Mouse (Mus musculus) forebrain, embryonic 10.5 days (tissue): Measurements from ENCODE around the gene Nlrc4. TPM values are rescaled to one million over a fixed set of nuclear protein-coding genes. Genes with fewer than 3 reads are reported as not detected.

Experiments
- DNase-seq: peaks from one replicate; pipeline ENCODE4 v3.0.0-alpha.2; 2017; ENCODE audit warnings: low spot score; ENCODE audit errors: extremely low spot score
- H3K27ac ChIP-seq: fragments of 300-500 bp; sonication (generic); 2 replicates; pipeline ENCODE4 v1.5.1; 2016; ENCODE audit warnings: mild to moderate bottlenecking
- H3K27me3 ChIP-seq: fragments of 300-500 bp; sonication (generic); 2 replicates; pipeline ENCODE4 v1.6.1; 2016; ENCODE audit warnings: mild to moderate bottlenecking; ENCODE audit not compliant: poor library complexity, severe bottlenecking
- H3K36me3 ChIP-seq: fragments of 300-500 bp; sonication (generic); replicated peaks from 2 replicates; pipeline ENCODE4 v1.6.1; 2016; ENCODE audit warnings: mild to moderate bottlenecking, moderate library complexity
- H3K4me1 ChIP-seq: fragments of 300-500 bp; sonication (generic); 2 replicates; pipeline ENCODE4 v1.6.1; 2016
- H3K4me3 ChIP-seq: fragments of 300-500 bp; sonication (generic); 2 replicates; pipeline ENCODE4 v1.5.1; 2016; ENCODE audit warnings: mild to moderate bottlenecking, moderate library complexity
- H3K9me3 ChIP-seq: fragments of 300-500 bp; sonication (generic); 2 replicates; pipeline ENCODE4 v1.6.1; 2016; ENCODE audit warnings: mild to moderate bottlenecking, moderate library complexity
- WGBS: fragments of 180-500 bp; shearing (Covaris S2); methylation state at CpG from one replicate; pipeline ENCODE4 v1.1.7; 2016; 5-methylcytosine and 5-hydroxymethylcytosine counted together
- polyA plus RNA-seq: library from polyadenylated mRNA; unstranded; fragments of >200 nt; fragmentation: Nextera tagmentation; extraction: Ambion mirVana; gene quantifications from 2 replicates; pipeline ENCODE4 v1.2.1, GENCODE M21; 2016

Gene Nlrc4
- polyA plus RNA-seq, 1 experiment from 2014 or later, result 0.12 TPM

DNA sequence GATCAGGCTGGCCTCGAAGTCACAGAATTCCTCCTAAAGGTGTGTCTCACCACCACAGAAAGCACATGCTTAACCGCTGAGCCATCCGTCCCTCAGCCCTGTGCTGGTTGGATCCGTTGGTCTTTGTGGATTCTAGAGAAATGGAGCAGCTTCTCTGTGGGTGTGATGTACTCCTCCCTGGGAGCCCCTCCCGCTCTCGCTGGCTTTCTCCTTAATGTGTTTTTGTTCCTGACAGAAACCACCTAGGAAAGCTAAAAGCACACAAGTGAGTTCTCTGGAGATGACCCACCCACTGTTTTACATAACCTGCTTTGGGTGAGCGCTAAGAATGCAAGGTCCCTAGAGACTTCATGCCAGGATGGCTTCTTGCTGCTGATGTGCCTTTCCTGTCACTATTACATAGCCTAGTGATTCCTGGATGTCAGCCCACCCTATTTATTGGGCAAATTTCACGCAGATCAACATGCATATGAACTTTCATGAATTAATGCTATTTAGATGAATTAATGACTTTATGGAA is 42.0 kb downstream of the Nlrc4 start:
- Histone ChIP-seq H3K36me3 (peaks cover 92% of the 10 kb centered on the region), H3K27ac (no peak overlapping the region), H3K4me3 (no peak overlapping the region), H3K4me1 (no peaks in the 10 kb centered on the region), H3K27me3 (no peaks in the 10 kb centered on the region), H3K9me3 (no peaks in the 10 kb centered on the region)
- WGBS, result 93% methylated on average over 8 of the region's 8 CpGs
- DNase-seq, result no peak

- no peak overlapping the region for H3K27ac ChIP-seq
- H3K4me1 ChIP-seq, result no peaks in the 10 kb centered on the region
- H3K27me3 ChIP-seq, result no peaks in the 10 kb centered on the region
- no peak overlapping the region for H3K4me3 ChIP-seq
- no peak for DNase-seq
- no peaks in the 10 kb centered on the region for H3K9me3 ChIP-seq
- 82% methylated on average over 1 of the region's 1 CpGs for WGBS
- H3K36me3 ChIP-seq, result peaks cover 90% of the 10 kb centered on the region
These were observed 44.3 kb downstream of the Nlrc4 start for GRCm38 (mm10) chr17:74414671-74415070.

DNA sequence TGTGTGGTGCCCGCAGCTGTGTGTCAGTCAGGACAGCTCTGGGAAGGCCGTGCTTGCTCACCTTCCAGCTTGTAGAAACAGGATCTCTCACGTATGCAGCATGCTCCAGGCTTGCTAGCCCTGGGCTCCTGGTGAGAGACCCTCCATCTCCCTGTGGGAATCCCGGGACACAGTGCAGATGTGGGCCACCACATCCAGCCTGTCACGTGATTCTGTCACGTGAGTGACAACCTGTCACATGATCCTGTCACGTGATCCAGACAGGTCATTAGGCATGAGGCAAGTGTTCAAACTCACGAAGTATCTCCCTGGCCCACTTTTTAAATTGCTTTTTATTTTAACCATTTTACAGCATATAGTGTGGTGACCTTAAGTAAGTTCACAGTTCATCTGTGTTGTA is 45.6 kb downstream of the Nlrc4 start:
- no peaks in the 10 kb centered on the region for H3K27me3 ChIP-seq
- no peaks in the 10 kb centered on the region for H3K9me3 ChIP-seq
- no peak for DNase-seq
- H3K36me3 ChIP-seq, result peaks cover 91% of the 10 kb centered on the region
- WGBS, result 93% methylated on average over 8 of the region's 8 CpGs
- H3K4me3 ChIP-seq, result no peak overlapping the region
- no peak overlapping the region for H3K27ac ChIP-seq
- H3K4me1 ChIP-seq, result no peaks in the 10 kb centered on the region

- no peaks in the 10 kb centered on the region for H3K4me1 ChIP-seq
- H3K27me3 ChIP-seq, result no peaks in the 10 kb centered on the region
- H3K9me3 ChIP-seq, result no peaks in the 10 kb centered on the region
- WGBS, result 68% methylated on average over 4 of the region's 4 CpGs
- H3K27ac ChIP-seq, result no peak overlapping the region
- no peak for DNase-seq
- peaks cover 87% of the 10 kb centered on the region for H3K36me3 ChIP-seq
- H3K4me3 ChIP-seq, result no peak overlapping the region
These were observed 49.2 kb downstream of the Nlrc4 start for GRCm38 (mm10) chr17:74409722-74410121.

- H3K27ac ChIP-seq, result no peak overlapping the region
- no peak for DNase-seq
- WGBS, result 92% methylated on average over 8 of the region's 8 CpGs
- H3K9me3 ChIP-seq, result no peaks in the 10 kb centered on the region
- no peaks in the 10 kb centered on the region for H3K27me3 ChIP-seq
- no peaks in the 10 kb centered on the region for H3K4me1 ChIP-seq
- no peak overlapping the region for H3K4me3 ChIP-seq
- H3K36me3 ChIP-seq, result peaks cover 86% of the 10 kb centered on the region
These were observed 52.5 kb downstream of the Nlrc4 start for GRCm38 (mm10) chr17:74406487-74406886.

DNA sequence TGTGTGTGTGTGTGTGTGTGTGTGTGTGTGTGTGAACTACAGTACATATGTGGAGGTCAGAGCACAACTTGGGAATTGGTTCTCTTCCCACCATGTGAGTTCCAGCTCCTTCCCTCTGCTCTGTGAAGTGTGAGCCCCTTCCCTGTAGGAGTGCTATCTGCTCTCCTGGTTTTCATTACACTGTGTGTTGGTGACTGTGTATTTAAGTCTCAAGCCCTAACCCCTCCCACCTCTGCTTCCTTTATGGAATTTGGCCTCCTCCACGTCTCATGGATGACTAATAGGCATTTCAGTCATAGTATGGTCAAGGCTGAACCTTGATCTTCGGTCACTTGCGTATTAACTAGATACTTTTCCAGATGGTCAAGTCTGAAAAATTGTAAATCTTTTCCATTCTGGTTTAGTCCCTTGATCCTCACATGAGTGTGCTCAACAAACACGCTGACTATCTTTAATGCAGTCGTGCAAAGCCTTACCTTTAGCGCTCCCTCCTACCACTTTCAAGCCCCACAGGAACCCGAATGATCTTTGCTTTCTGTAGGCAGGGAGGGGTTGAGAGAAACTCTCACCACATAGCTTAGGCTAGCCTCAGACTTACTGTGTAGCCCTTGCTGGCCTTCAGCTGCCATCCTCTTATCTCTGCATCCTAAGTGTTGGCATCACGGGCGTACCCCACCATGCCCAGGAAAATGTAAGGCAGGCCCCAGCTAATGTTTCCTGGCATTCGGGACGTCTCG is 56.3 kb downstream of the Nlrc4 start:
- Histone ChIP-seq H3K27me3 (no peaks in the 10 kb centered on the region), H3K9me3 (no peaks in the 10 kb centered on the region), H3K36me3 (peaks cover 56% of the 10 kb centered on the region), H3K4me1 (no peaks in the 10 kb centered on the region), H3K27ac (no peak overlapping the region), H3K4me3 (no peak overlapping the region)
- WGBS, result 94% methylated on average over 12 of the region's 12 CpGs
- DNase-seq, result no peak

- no peaks in the 10 kb centered on the region for H3K27me3 ChIP-seq
- 87% methylated on average over 2 of the region's 2 CpGs for WGBS
- no peak for DNase-seq
- H3K4me1 ChIP-seq, result peaks cover 17% of the 10 kb centered on the region
- no peak overlapping the region for H3K27ac ChIP-seq
- H3K9me3 ChIP-seq, result no peaks in the 10 kb centered on the region
- H3K36me3 ChIP-seq, result peaks cover 4% of the 10 kb centered on the region
- no peak overlapping the region for H3K4me3 ChIP-seq
These were observed 61.8 kb downstream of the Nlrc4 start for GRCm38 (mm10) chr17:74397173-74397572.

- Histone ChIP-seq H3K4me1 (peaks cover 17% of the 10 kb centered on the region), H3K36me3 (peaks cover under 1% of the 10 kb centered on the region), H3K27ac (no peak overlapping the region), H3K27me3 (no peaks in the 10 kb centered on the region), H3K9me3 (no peaks in the 10 kb centered on the region), H3K4me3 (peak overlapping the region; percentile 96)
- no peak for DNase-seq
- WGBS, result 87% methylated on average over 4 of the region's 4 CpGs
These were observed 62.2 kb downstream of the Nlrc4 start for GRCm38 (mm10) chr17:74396766-74397165.

DNA sequence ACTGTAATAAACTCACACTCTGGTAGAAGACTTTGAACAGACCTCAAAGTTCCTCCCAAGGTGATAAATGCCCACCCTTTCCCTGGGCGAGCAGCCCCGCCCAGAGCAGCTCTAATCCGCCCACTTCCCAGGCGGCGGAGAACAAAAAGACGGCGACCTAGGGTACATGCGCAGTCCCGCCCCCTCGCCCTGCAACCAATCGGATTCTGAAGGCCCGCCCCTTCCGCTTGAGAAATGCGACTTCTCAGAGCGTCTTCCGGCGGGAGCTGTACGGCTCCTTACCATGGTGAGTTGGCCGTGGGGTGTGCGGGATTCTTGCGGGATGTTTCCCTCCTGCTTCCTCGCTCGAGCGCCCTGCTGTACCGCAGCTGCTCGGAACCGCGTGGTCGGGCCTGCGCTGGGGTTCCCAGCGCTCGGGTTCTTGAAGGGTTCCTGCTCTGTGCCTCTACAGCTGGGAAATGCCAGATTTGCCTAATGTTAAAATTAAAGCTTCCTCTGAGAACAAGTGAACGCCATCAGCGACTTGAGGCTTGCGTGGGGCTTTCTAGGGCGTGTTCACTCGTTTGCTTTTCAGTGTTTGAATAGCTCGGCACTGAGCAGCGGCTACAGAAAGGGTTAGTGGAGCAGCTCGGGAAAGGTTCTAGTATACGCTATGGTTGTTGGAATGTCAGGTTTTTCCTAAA is 63.4 kb downstream of the Nlrc4 start, which contains the start of gene Slc30a6:
Gene Slc30a6 (plus strand): TSS at position 226 of the 683 bp plus-strand sequence.
- peak within 1 kb of the TSS; percentile 96 for H3K4me3 ChIP-seq
- H3K9me3 ChIP-seq, result no peaks in the 10 kb centered on the region
- H3K36me3 ChIP-seq, result no peaks in the 10 kb centered on the region
- H3K4me1 ChIP-seq, result peaks cover 17% of the 10 kb centered on the region
- H3K27me3 ChIP-seq, result no peaks in the 10 kb centered on the region
- WGBS, result under 1% methylated on average over 41 of the region's 41 CpGs
- DNase-seq, result peak; percentile 97
- H3K27ac ChIP-seq, result peak within 1 kb of the TSS; percentile 91

- Histone ChIP-seq H3K27ac (peak overlapping the region; percentile 91), H3K27me3 (no peaks in the 10 kb centered on the region), H3K36me3 (0 out of 2 replicates have a peak, but pooled peaks cover 4% of the 10 kb centered on the region), H3K9me3 (no peaks in the 10 kb centered on the region), H3K4me3 (peak overlapping the region; percentile 96), H3K4me1 (peaks cover 17% of the 10 kb centered on the region)
- peak; percentile 17 for DNase-seq
- WGBS, result 36% methylated on average over 16 of the region's 16 CpGs
These were observed 64.1 kb downstream of the Nlrc4 start for GRCm38 (mm10) chr17:74394855-74395254.

- no peak for DNase-seq
- Histone ChIP-seq H3K4me1 (peaks cover 17% of the 10 kb centered on the region), H3K36me3 (peaks cover 6% of the 10 kb centered on the region), H3K4me3 (no peak overlapping the region), H3K27me3 (no peaks in the 10 kb centered on the region), H3K9me3 (no peaks in the 10 kb centered on the region), H3K27ac (0 out of 2 replicates have a peak overlapping the region, but pooled peaks have one; percentile 91)
- WGBS, result 77% methylated on average over 2 of the region's 2 CpGs
These were observed 64.6 kb downstream of the Nlrc4 start for GRCm38 (mm10) chr17:74394381-74394780.

GRCm38 (mm10) chr17:74389847-74390246 is 69.1 kb downstream of the Nlrc4 start:
- Histone ChIP-seq H3K4me1 (peaks cover 3% of the 10 kb centered on the region; the same call in 1 of the 2 replicates), H3K27me3 (no peaks in the 10 kb centered on the region), H3K27ac (no peak overlapping the region), H3K36me3 (peaks cover 44% of the 10 kb centered on the region), H3K9me3 (no peaks in the 10 kb centered on the region), H3K4me3 (no peak overlapping the region)
- no peak for DNase-seq
- WGBS, result 89% methylated on average over 3 of the region's 3 CpGs

- no peak for DNase-seq
These were observed 72.3 kb downstream of the Nlrc4 start for GRCm38 (mm10) chr17:74386657-74387056.

More at GRCm38 (mm10) chr17:74386657-74387056, 72.3 kb downstream of the Nlrc4 start:
- H3K9me3 ChIP-seq, result no peaks in the 10 kb centered on the region
- H3K4me1 ChIP-seq, result no peaks in the 10 kb centered on the region
- peaks cover 76% of the 10 kb centered on the region for H3K36me3 ChIP-seq
- H3K4me3 ChIP-seq, result no peak overlapping the region
- H3K27ac ChIP-seq, result no peak overlapping the region
- H3K27me3 ChIP-seq, result no peaks in the 10 kb centered on the region
